Mouse (Mus musculus): ENCODE measurements around the gene Nfe2. TPM values are rescaled to one million over a fixed set of nuclear protein-coding genes. Genes with fewer than 3 reads are reported as not detected.
"Not testable (repeated sequence)": the region's sequence is repeated elsewhere in the genome, so short reads cannot be mapped to it uniquely, and the experiment has no call there.

Nfe2 gene
- total RNA-seq, 2 experiments from 2014 or later, result 0.39 TPM; not detected in 1

GRCm38 (mm10) chr15:103292673-103293345 is 34.6 kb upstream of the Nfe2 start:
- no peak for DNase-seq (ENCODE audit: low spot score in 2 of 2)

GRCm38 (mm10) chr15:103290843-103291242 is 32.6 kb upstream of the Nfe2 start:
- no peak for DNase-seq (ENCODE audit: low spot score in 2 of 2)

GRCm38 (mm10) chr15:103290417-103290816 is 32.2 kb upstream of the Nfe2 start:
- DNase-seq (ENCODE audit: low spot score in 2 of 2), result no peak

- DNase-seq (ENCODE audit: low spot score in 2 of 2), result no peak
These were observed 31.4 kb upstream of the Nfe2 start for GRCm38 (mm10) chr15:103289600-103289999.

GRCm38 (mm10) chr15:103285778-103286417 is 27.7 kb upstream of the Nfe2 start:
- DNase-seq (ENCODE audit: low spot score in 2 of 2), result peak; percentile 68 to 77

GRCm38 (mm10) chr15:103284647-103285046 is 26.4 kb upstream of the Nfe2 start:
- DNase-seq (ENCODE audit: low spot score in 2 of 2), result peak in 1 of 2 experiments; percentile 34

- DNase-seq (ENCODE audit: low spot score in 2 of 2), result peak in 1 of 2 experiments; percentile 55
These were observed 25.9 kb upstream of the Nfe2 start for GRCm38 (mm10) chr15:103284066-103284465.

- no peak for DNase-seq (ENCODE audit: low spot score in 2 of 2)
These were observed 23.4 kb upstream of the Nfe2 start for GRCm38 (mm10) chr15:103281465-103282205.

- no peak for DNase-seq (ENCODE audit: low spot score in 2 of 2)
These were observed 22.7 kb upstream of the Nfe2 start for GRCm38 (mm10) chr15:103280817-103281464.

GRCm38 (mm10) chr15:103279750-103280149 is 21.5 kb upstream of the Nfe2 start:
- peak in 1 of 2 experiments; percentile 22 for DNase-seq (ENCODE audit: low spot score in 2 of 2)

- no peak for DNase-seq (ENCODE audit: low spot score in 2 of 2)
These were observed 19.7 kb upstream of the Nfe2 start for GRCm38 (mm10) chr15:103277949-103278348.

- not testable (repeated sequence) for DNase-seq (ENCODE audit: low spot score in 2 of 2)
These were observed 17.7 kb upstream of the Nfe2 start for GRCm38 (mm10) chr15:103275943-103276342.

- DNase-seq (ENCODE audit: low spot score in 2 of 2), result peak; percentile 92 to 95
These were observed 14.4 kb upstream of the Nfe2 start, which contains the start of gene Copz1 for GRCm38 (mm10) chr15:103272419-103273279. Gene Copz1 (plus strand): TSS chr15:103272714.

GRCm38 (mm10) chr15:103268903-103269302 is 10.7 kb upstream of the Nfe2 start:
- no peak for DNase-seq (ENCODE audit: low spot score in 2 of 2)

- no peak for DNase-seq (ENCODE audit: low spot score in 2 of 2)
These were observed 6.6 kb upstream of the Nfe2 start for GRCm38 (mm10) chr15:103264794-103265193.

- DNase-seq (ENCODE audit: low spot score in 2 of 2), result no peak
These were observed 1.8 kb upstream of the Nfe2 start for GRCm38 (mm10) chr15:103259989-103260388.

- DNase-seq (ENCODE audit: low spot score in 2 of 2), result no peak
These were observed 959 bp upstream of the Nfe2 start for GRCm38 (mm10) chr15:103259162-103259561.

GRCm38 (mm10) chr15:103256210-103256986 is 1.8 kb downstream of the Nfe2 start:
- DNase-seq (ENCODE audit: low spot score in 2 of 2), result no peak

GRCm38 (mm10) chr15:103255169-103255568 is 3.0 kb downstream of the Nfe2 start:
- no peak for DNase-seq (ENCODE audit: low spot score in 2 of 2)

- no peak for DNase-seq (ENCODE audit: low spot score in 2 of 2)
These were observed 4.9 kb downstream of the Nfe2 start for GRCm38 (mm10) chr15:103253352-103253751.
